Mouse (Mus musculus): ENCODE measurements around the gene Trp53. TPM values are rescaled to one million over a fixed set of nuclear protein-coding genes. Genes with fewer than 3 reads are reported as not detected.

Trp53 gene
- polyA plus RNA-seq, 1 experiment from 2014 or later: 140 TPM

GRCm38 (mm10) chr11:69575220-69575619 lies 4.9 kb upstream of the Trp53 start:
- Histone ChIP-seq H3K36me3 (peaks cover 10% of the 10 kb centered on the region; the same call in 1 of the 2 replicates), H3K4me3 (replicated peaks) (no peak overlapping the region), H3K9ac (no peak overlapping the region), H3K27me3 (replicated peaks) (no peaks in the 10 kb centered on the region), H3K4me2 (replicated peaks) (no peak overlapping the region), H3K27ac (no peak overlapping the region), H3K9me3 (no peaks in the 10 kb centered on the region), H3K4me1 (replicated peaks) (peaks cover 15% of the 10 kb centered on the region)
- 64% methylated on average over 3 of the region's 3 CpGs for WGBS
- ATAC-seq: no peak

GRCm38 (mm10) chr11:69576307-69576706 lies 3.9 kb upstream of the Trp53 start:
- H3K36me3 ChIP-seq: peaks cover 5% of the 10 kb centered on the region; the same call in 1 of the 2 replicates
- H3K27me3 ChIP-seq (replicated peaks): no peaks in the 10 kb centered on the region
- no peak overlapping the region for H3K9ac ChIP-seq
- peaks cover 15% of the 10 kb centered on the region for H3K4me1 ChIP-seq (replicated peaks)
- WGBS: 65% methylated on average over 5 of the region's 5 CpGs
- H3K9me3 ChIP-seq: no peaks in the 10 kb centered on the region
- no peak for ATAC-seq
- no peak overlapping the region for H3K27ac ChIP-seq
- H3K4me2 ChIP-seq (replicated peaks): no peak overlapping the region
- H3K4me3 ChIP-seq (replicated peaks): no peak overlapping the region

- Histone ChIP-seq H3K9me3 (no peaks in the 10 kb centered on the region), H3K4me1 (replicated peaks) (peaks cover 28% of the 10 kb centered on the region), H3K4me2 (replicated peaks) (peak overlapping the region; percentile 83), H3K4me3 (replicated peaks) (peak overlapping the region; percentile 73), H3K9ac (peak overlapping the region; percentile 61), H3K36me3 (peaks cover 5% of the 10 kb centered on the region; the same call in 1 of the 2 replicates), H3K27ac (peak overlapping the region; percentile 81; the same call in 1 of the 2 replicates), H3K27me3 (replicated peaks) (no peaks in the 10 kb centered on the region)
- WGBS: 9% methylated on average over 15 of the region's 15 CpGs
- ATAC-seq: no peak
Measured at GRCm38 (mm10) chr11:69578301-69578700, 1.9 kb upstream of the Trp53 start.

GRCm38 (mm10) chr11:69579128-69580017 lies 786 bp upstream of the Trp53 start:
- Histone ChIP-seq H3K4me3 (replicated peaks) (peak overlapping the region; percentile 73), H3K9ac (peak overlapping the region; percentile 72), H3K36me3 (peaks cover 5% of the 10 kb centered on the region; the same call in 1 of the 2 replicates), H3K27ac (peak overlapping the region; percentile 94), H3K27me3 (replicated peaks) (no peaks in the 10 kb centered on the region), H3K9me3 (no peaks in the 10 kb centered on the region), H3K4me2 (replicated peaks) (peak overlapping the region; percentile 83), H3K4me1 (replicated peaks) (peaks cover 28% of the 10 kb centered on the region)
- WGBS: 1% methylated on average over 39 of the region's 39 CpGs
- peak; percentile 91 for ATAC-seq

GRCm38 (mm10) chr11:69580572-69581146 lies 500 bp downstream of the Trp53 start:
- peak overlapping the region; percentile 72 for H3K9ac ChIP-seq
- H3K4me1 ChIP-seq (replicated peaks): peaks cover 28% of the 10 kb centered on the region
- peak; percentile 5; the same call in 1 of the 2 replicates for ATAC-seq
- peak overlapping the region; percentile 83 for H3K4me2 ChIP-seq (replicated peaks)
- peak overlapping the region; percentile 64 for H3K4me3 ChIP-seq (replicated peaks)
- no peaks in the 10 kb centered on the region for H3K27me3 ChIP-seq (replicated peaks)
- H3K9me3 ChIP-seq: no peaks in the 10 kb centered on the region
- peak overlapping the region; percentile 94 for H3K27ac ChIP-seq
- H3K36me3 ChIP-seq: no peaks in the 10 kb centered on the region
- under 1% methylated on average over 25 of the region's 25 CpGs for WGBS

- Histone ChIP-seq H3K27ac (peak overlapping the region; percentile 94), H3K4me2 (replicated peaks) (peak overlapping the region; percentile 83), H3K4me1 (replicated peaks) (peaks cover 28% of the 10 kb centered on the region), H3K27me3 (replicated peaks) (no peaks in the 10 kb centered on the region), H3K36me3 (no peaks in the 10 kb centered on the region), H3K9ac (peak overlapping the region; percentile 72), H3K9me3 (no peaks in the 10 kb centered on the region), H3K4me3 (replicated peaks) (peak overlapping the region; percentile 64)
- peak; percentile 83 for ATAC-seq
- under 1% methylated on average over 36 of the region's 36 CpGs for WGBS
Measured at GRCm38 (mm10) chr11:69581147-69581688, 1.1 kb downstream of the Trp53 start.

GRCm38 (mm10) chr11:69581814-69582213 lies 1.7 kb downstream of the Trp53 start:
- H3K4me3 ChIP-seq (replicated peaks): peak overlapping the region; percentile 64
- ATAC-seq: no peak
- H3K27ac ChIP-seq: peak overlapping the region; percentile 94
- peak overlapping the region; percentile 55 for H3K9ac ChIP-seq
- peaks cover 28% of the 10 kb centered on the region for H3K4me1 ChIP-seq (replicated peaks)
- H3K9me3 ChIP-seq: no peaks in the 10 kb centered on the region
- WGBS: under 1% methylated on average over 8 of the region's 8 CpGs
- no peaks in the 10 kb centered on the region for H3K36me3 ChIP-seq
- H3K27me3 ChIP-seq (replicated peaks): no peaks in the 10 kb centered on the region
- peak overlapping the region; percentile 83 for H3K4me2 ChIP-seq (replicated peaks)

- no peaks in the 10 kb centered on the region for H3K27me3 ChIP-seq (replicated peaks)
- H3K4me3 ChIP-seq (replicated peaks): peak overlapping the region; percentile 64; the same call in 1 of the 2 replicates
- H3K4me2 ChIP-seq (replicated peaks): peak overlapping the region; percentile 83
- peaks cover 24% of the 10 kb centered on the region for H3K4me1 ChIP-seq (replicated peaks)
- H3K36me3 ChIP-seq: peaks cover under 1% of the 10 kb centered on the region; the same call in 1 of the 2 replicates
- no peaks in the 10 kb centered on the region for H3K9me3 ChIP-seq
- peak overlapping the region; percentile 30; the same call in 1 of the 2 replicates for H3K9ac ChIP-seq
- no peak for ATAC-seq
- WGBS: 60% methylated on average over 9 of the region's 9 CpGs
- 0 out of 2 replicates have a peak overlapping the region, but pooled peaks have one; percentile 17 for H3K27ac ChIP-seq
Measured at GRCm38 (mm10) chr11:69582230-69582805, 2.2 kb downstream of the Trp53 start.

GRCm38 (mm10) chr11:69584008-69584407 lies 3.8 kb downstream of the Trp53 start:
- 84% methylated on average over 7 of the region's 7 CpGs for WGBS
- no peak overlapping the region for H3K9ac ChIP-seq
- no peak for ATAC-seq
- H3K27ac ChIP-seq: no peak overlapping the region
- peaks cover 18% of the 10 kb centered on the region for H3K36me3 ChIP-seq
- H3K4me3 ChIP-seq (replicated peaks): no peak overlapping the region
- no peaks in the 10 kb centered on the region for H3K9me3 ChIP-seq
- H3K27me3 ChIP-seq (replicated peaks): no peaks in the 10 kb centered on the region
- no peak overlapping the region for H3K4me2 ChIP-seq (replicated peaks)
- peaks cover 13% of the 10 kb centered on the region for H3K4me1 ChIP-seq (replicated peaks)

GRCm38 (mm10) chr11:69584937-69585336 lies 4.8 kb downstream of the Trp53 start:
- peaks cover 26% of the 10 kb centered on the region for H3K36me3 ChIP-seq
- no peak overlapping the region for H3K27ac ChIP-seq
- no peak for ATAC-seq
- no peak overlapping the region for H3K4me3 ChIP-seq (replicated peaks)
- no peaks in the 10 kb centered on the region for H3K9me3 ChIP-seq
- WGBS: 96% methylated on average over 13 of the region's 13 CpGs
- peaks cover 13% of the 10 kb centered on the region for H3K4me1 ChIP-seq (replicated peaks)
- no peaks in the 10 kb centered on the region for H3K27me3 ChIP-seq (replicated peaks)
- no peak overlapping the region for H3K4me2 ChIP-seq (replicated peaks)
- no peak overlapping the region for H3K9ac ChIP-seq

GRCm38 (mm10) chr11:69585718-69586325 lies 5.7 kb downstream of the Trp53 start:
- Histone ChIP-seq H3K27ac (no peak overlapping the region), H3K4me3 (replicated peaks) (no peak overlapping the region), H3K36me3 (peaks cover 30% of the 10 kb centered on the region), H3K4me1 (replicated peaks) (peaks cover 13% of the 10 kb centered on the region), H3K27me3 (replicated peaks) (no peaks in the 10 kb centered on the region), H3K9me3 (no peaks in the 10 kb centered on the region), H3K9ac (no peak overlapping the region), H3K4me2 (replicated peaks) (no peak overlapping the region)
- ATAC-seq: no peak
- WGBS: 76% methylated on average over 7 of the region's 7 CpGs
